Mouse (Mus musculus): ENCODE measurements at regions not wholly inside any gene's neighbourhood (a gene's known extent, or its start where the extent isn't known, plus 50 kb on each side); places are given as distances from the start of the nearest gene placed in this dataset.

DNA sequence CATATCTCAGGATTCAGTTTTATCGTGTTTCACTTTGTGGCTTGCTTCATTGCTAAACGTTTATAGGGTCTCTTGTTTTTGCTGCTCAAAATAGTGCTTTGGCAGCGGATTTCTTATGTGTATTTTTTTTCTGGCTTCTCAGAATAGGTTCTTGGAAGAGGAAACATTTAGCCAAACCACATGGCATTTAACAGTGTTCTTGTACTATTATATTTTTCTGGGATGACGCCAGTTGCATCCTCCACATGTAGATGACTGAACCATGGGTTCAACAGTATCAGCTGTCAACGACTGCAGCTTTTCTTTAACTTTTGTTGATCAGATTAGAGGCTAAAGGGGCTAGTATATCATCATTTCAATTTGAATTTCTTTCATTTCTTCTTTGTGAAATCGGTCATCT, 472.3 kb upstream of the Btbd3 start:
- no peak overlapping the region for H3K9ac ChIP-seq (replicated peaks; ENCODE audit: low read depth, low read length)
- no peaks in the 10 kb centered on the region for H3K4me1 ChIP-seq (ENCODE audit: control insufficient read depth, insufficient read depth, low read length)
- H3K27me3 ChIP-seq (ENCODE audit: control insufficient read depth, insufficient read depth, low read length) = no peaks in the 10 kb centered on the region
- WGBS = 82% methylated on average over 6 of the region's 6 CpGs
- no peaks in the 10 kb centered on the region for H3K36me3 ChIP-seq (ENCODE audit: control insufficient read depth, insufficient read depth, low read length)
- H3K4me3 ChIP-seq (ENCODE audit: low read depth, low read length) = no peak overlapping the region
- no peak for ATAC-seq (ENCODE audit: insufficient number of reproducible peaks, insufficient read depth, low FRiP score, low read depth)
- no peak overlapping the region for H3K4me2 ChIP-seq (replicated peaks; ENCODE audit: low read depth, low read length)
- no peak overlapping the region for H3K27ac ChIP-seq (ENCODE audit: low read length)
- H3K9me3 ChIP-seq (ENCODE audit: control insufficient read depth, low read depth, low read length) = no peaks in the 10 kb centered on the region

DNA sequence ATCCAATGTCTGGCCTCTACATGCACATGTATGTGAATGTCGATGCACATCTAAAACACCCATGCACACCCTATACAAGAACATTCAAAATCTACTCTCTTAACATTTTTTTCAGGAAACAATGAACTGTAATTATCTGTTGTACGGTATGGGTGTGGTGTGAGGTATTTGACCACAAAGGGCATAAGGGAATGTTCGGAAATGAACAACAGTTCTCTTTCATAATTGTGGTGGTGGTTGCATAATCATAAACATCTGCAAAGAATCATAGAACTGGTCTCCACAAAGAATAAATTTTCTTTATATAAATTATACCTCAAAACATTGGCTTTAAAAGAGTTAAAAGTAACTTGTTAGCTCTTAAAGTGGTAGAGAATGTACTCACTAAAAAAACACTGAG, 478.9 kb upstream of the Btbd3 start:
- ATAC-seq (ENCODE audit: insufficient number of reproducible peaks, insufficient read depth, low FRiP score, low read depth) = no peak
- no peak overlapping the region for H3K27ac ChIP-seq (ENCODE audit: low read length)
- 88% methylated on average over 3 of the region's 3 CpGs for WGBS

DNA sequence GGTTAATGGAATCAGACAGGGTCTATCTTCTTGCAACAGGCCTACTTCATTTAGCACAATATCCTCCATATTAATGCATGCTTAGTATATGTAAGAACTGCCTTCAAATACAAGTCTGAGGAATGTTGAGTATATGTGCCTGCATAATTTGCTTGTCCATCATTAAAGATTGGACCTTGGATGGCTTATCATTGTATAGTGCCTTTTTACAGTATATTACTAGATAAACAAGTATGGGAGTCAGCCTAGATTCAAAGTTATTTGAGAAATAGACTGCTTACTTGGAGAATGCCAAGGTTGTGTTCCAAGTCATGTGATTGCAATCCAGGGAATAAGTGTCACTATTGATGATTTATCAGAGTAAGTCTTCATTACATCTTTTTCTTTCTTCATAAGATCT, 491.6 kb upstream of the Btbd3 start:
- H3K27me3 ChIP-seq (ENCODE audit: control insufficient read depth, insufficient read depth, low read length) = no peaks in the 10 kb centered on the region
- H3K27ac ChIP-seq (ENCODE audit: low read length) = no peak overlapping the region
- H3K4me3 ChIP-seq (ENCODE audit: low read depth, low read length) = no peak overlapping the region
- no peaks in the 10 kb centered on the region for H3K36me3 ChIP-seq (ENCODE audit: control insufficient read depth, insufficient read depth, low read length)
- H3K9me3 ChIP-seq (ENCODE audit: control insufficient read depth, low read depth, low read length) = no peaks in the 10 kb centered on the region
- H3K4me1 ChIP-seq (ENCODE audit: control insufficient read depth, insufficient read depth, low read length) = no peaks in the 10 kb centered on the region
- no peak overlapping the region for H3K4me2 ChIP-seq (replicated peaks; ENCODE audit: low read depth, low read length)
- H3K9ac ChIP-seq (replicated peaks; ENCODE audit: low read depth, low read length) = no peak overlapping the region
- no peak for ATAC-seq (ENCODE audit: insufficient number of reproducible peaks, insufficient read depth, low FRiP score, low read depth)

More for the DNA sequence above, 478.9 kb upstream of the Btbd3 start:
- Histone ChIP-seq H3K36me3 (ENCODE audit: control insufficient read depth, insufficient read depth, low read length) (no peaks in the 10 kb centered on the region), H3K9me3 (ENCODE audit: control insufficient read depth, low read depth, low read length) (no peaks in the 10 kb centered on the region), H3K4me2 (replicated peaks; ENCODE audit: low read depth, low read length) (no peak overlapping the region), H3K4me1 (ENCODE audit: control insufficient read depth, insufficient read depth, low read length) (no peaks in the 10 kb centered on the region), H3K9ac (replicated peaks; ENCODE audit: low read depth, low read length) (no peak overlapping the region), H3K27me3 (ENCODE audit: control insufficient read depth, insufficient read depth, low read length) (no peaks in the 10 kb centered on the region), H3K4me3 (ENCODE audit: low read depth, low read length) (no peak overlapping the region)

DNA sequence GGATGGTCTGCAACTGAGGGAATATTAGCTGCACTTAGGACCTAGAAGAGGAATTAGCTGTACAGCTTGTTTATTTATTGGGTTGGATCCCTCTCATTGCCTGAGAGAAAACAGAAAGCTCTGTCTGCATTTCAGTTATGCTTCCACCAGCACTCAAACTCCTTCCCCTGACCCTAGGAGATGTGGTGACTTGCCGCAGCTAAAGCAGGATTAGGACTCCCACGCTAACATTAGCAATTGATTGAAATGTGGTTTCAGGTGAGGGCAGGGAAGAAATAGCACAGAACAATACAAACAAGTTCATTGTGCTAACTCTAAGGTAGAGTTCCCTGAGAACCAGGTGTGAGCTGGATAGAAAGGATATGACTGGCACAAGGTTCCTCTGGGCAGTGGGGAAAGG, 496.9 kb upstream of the Btbd3 start:
- Histone ChIP-seq H3K9me3 (ENCODE audit: control insufficient read depth, low read depth, low read length) (no peaks in the 10 kb centered on the region), H3K27me3 (ENCODE audit: control insufficient read depth, insufficient read depth, low read length) (no peaks in the 10 kb centered on the region), H3K27ac (ENCODE audit: low read length) (no peak overlapping the region), H3K36me3 (ENCODE audit: control insufficient read depth, insufficient read depth, low read length) (no peaks in the 10 kb centered on the region), H3K4me3 (ENCODE audit: low read depth, low read length) (no peak overlapping the region), H3K9ac (replicated peaks; ENCODE audit: low read depth, low read length) (no peak overlapping the region), H3K4me1 (ENCODE audit: control insufficient read depth, insufficient read depth, low read length) (peaks cover 12% of the 10 kb centered on the region; the same call in 1 of the 2 replicates), H3K4me2 (replicated peaks; ENCODE audit: low read depth, low read length) (no peak overlapping the region)
- ATAC-seq (ENCODE audit: insufficient number of reproducible peaks, insufficient read depth, low FRiP score, low read depth) = no peak
- WGBS = 68% methylated on average over 2 of the region's 2 CpGs

DNA sequence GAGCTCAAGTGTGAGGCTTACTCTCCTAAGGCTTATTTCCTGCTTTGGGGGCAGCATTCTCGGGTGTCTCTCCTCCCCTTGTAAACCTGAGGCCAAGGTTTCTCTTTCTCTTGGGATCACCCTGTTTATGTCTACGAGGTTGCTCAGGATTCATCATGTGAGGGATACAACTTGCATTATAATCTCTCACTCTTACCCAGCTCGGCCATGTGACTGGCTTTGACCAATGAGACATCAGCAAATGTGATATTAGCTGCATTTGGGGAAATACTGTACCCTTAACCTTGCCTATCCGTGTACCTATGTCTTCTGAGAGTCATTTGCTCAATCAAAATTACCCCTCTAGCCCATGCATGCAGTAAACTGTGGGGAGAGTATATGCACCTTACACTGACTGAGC, 498.0 kb upstream of the Btbd3 start:
- 71% methylated on average over 4 of the region's 4 CpGs for WGBS
- Histone ChIP-seq H3K4me2 (replicated peaks; ENCODE audit: low read depth, low read length) (no peak overlapping the region), H3K36me3 (ENCODE audit: control insufficient read depth, insufficient read depth, low read length) (no peaks in the 10 kb centered on the region), H3K4me1 (ENCODE audit: control insufficient read depth, insufficient read depth, low read length) (peaks cover 12% of the 10 kb centered on the region; the same call in 1 of the 2 replicates), H3K4me3 (ENCODE audit: low read depth, low read length) (no peak overlapping the region), H3K9me3 (ENCODE audit: control insufficient read depth, low read depth, low read length) (no peaks in the 10 kb centered on the region), H3K27me3 (ENCODE audit: control insufficient read depth, insufficient read depth, low read length) (no peaks in the 10 kb centered on the region), H3K9ac (replicated peaks; ENCODE audit: low read depth, low read length) (no peak overlapping the region), H3K27ac (ENCODE audit: low read length) (no peak overlapping the region)
- no peak for ATAC-seq (ENCODE audit: insufficient number of reproducible peaks, insufficient read depth, low FRiP score, low read depth)

DNA sequence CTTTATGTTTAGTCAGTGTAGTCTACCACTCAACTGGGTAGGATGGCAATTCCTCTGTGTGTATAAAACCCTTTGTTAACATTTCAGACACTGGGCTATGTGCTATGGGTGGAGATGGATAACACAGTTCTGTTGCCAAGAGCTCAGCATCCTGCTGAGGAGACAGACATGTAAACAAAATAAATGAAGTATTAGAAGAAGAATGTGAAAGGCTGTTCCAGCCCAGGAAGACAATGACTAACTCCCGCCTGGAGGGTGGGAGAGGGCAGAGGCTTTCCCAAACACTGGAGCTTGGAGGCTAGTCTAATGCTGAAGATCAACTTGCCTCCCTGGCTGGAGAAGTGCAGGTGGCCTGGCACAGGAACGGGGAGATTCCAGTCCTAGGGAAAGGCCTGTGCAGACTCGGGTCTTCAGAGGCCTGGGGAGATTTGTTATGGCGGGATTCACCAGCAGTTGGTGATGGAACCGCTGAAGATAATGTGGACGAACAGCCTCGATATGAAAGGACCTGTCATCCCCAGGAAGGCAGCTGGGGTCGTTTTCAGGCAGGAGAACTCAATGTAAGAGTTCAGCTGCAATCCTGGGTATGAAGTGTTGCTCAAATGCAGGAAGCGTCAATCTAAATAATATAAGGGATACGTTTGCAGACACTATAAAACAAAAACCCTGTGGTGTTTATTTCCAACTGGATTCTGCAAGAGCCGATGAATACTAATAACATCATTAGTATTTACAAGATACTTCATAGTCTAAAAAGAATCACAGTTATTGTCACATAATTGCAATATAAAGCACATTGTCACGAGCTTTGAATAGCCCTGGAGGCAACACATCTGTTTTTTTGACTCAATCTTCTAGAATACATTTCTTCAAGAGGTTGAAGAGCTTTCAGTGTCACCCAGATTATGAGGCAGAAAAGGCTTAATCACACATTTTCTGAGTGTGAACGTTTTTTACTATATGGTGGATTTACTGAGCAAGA, 498.8 kb upstream of the Btbd3 start:
- Histone ChIP-seq H3K27me3 (ENCODE audit: control insufficient read depth, insufficient read depth, low read length) (no peaks in the 10 kb centered on the region), H3K4me1 (ENCODE audit: control insufficient read depth, insufficient read depth, low read length) (peaks cover 12% of the 10 kb centered on the region; the same call in 1 of the 2 replicates), H3K4me3 (ENCODE audit: low read depth, low read length) (no peak overlapping the region), H3K9me3 (ENCODE audit: control insufficient read depth, low read depth, low read length) (no peaks in the 10 kb centered on the region), H3K4me2 (replicated peaks; ENCODE audit: low read depth, low read length) (no peak overlapping the region), H3K9ac (replicated peaks; ENCODE audit: low read depth, low read length) (no peak overlapping the region), H3K36me3 (ENCODE audit: control insufficient read depth, insufficient read depth, low read length) (no peaks in the 10 kb centered on the region), H3K27ac (ENCODE audit: low read length) (no peak overlapping the region)
- 38% methylated on average over 13 of the region's 13 CpGs for WGBS
- ATAC-seq (ENCODE audit: insufficient number of reproducible peaks, insufficient read depth, low FRiP score, low read depth) = peak; percentile 49; the same call in 1 of the 2 replicates

DNA sequence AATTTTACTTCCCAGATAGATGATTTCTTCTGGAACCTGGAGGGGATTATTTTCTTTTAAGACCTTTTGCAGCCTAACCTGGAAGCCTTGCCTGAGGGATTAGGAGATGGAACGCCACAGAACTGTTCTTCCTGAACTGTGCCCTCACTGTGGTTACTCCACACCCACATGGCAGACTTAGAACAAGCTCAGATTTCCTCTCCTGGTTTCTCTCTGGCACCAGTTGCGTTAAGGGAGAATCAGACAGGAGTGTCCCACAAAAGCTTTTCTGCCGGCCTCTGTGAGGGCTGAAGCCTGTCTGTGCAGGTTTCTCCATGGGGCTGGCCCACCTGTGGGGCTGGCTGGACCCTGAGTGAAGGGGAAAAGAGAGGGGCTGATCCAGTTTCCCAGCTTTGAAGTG, 500.1 kb upstream of the Btbd3 start:
- Histone ChIP-seq H3K9ac (replicated peaks; ENCODE audit: low read depth, low read length) (0 out of 2 replicates have a peak overlapping the region, but pooled peaks have one; percentile 10), H3K4me1 (ENCODE audit: control insufficient read depth, insufficient read depth, low read length) (peaks cover 12% of the 10 kb centered on the region; the same call in 1 of the 2 replicates), H3K4me2 (replicated peaks; ENCODE audit: low read depth, low read length) (no peak overlapping the region), H3K9me3 (ENCODE audit: control insufficient read depth, low read depth, low read length) (no peaks in the 10 kb centered on the region), H3K27me3 (ENCODE audit: control insufficient read depth, insufficient read depth, low read length) (no peaks in the 10 kb centered on the region), H3K4me3 (ENCODE audit: low read depth, low read length) (no peak overlapping the region), H3K27ac (ENCODE audit: low read length) (no peak overlapping the region), H3K36me3 (ENCODE audit: control insufficient read depth, insufficient read depth, low read length) (no peaks in the 10 kb centered on the region)
- WGBS = 13% methylated on average over 3 of the region's 3 CpGs
- no peak for ATAC-seq (ENCODE audit: insufficient number of reproducible peaks, insufficient read depth, low FRiP score, low read depth)

DNA sequence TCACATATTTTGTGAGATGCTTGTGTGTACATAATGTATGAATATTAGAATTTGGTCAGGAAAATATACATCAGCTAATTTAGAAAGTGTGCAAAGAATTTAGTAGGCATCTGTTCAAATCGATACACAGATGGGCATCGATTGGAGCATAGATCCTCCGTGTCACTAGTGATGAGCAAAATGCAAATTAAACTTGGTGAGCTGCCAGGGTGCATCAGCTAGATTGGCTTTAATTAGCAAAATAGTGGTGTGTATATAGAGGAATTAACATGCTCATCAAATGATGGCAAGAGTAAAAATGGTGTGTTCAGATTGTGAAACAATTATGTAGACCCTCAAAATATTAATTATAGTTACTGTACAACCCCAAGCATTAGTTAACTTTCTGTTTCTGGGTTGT, 501.9 kb upstream of the Btbd3 start:
- no peak overlapping the region for H3K4me3 ChIP-seq (ENCODE audit: low read depth, low read length)
- H3K27ac ChIP-seq (ENCODE audit: low read length) = no peak overlapping the region
- ATAC-seq (ENCODE audit: insufficient number of reproducible peaks, insufficient read depth, low FRiP score, low read depth) = no peak
- no peaks in the 10 kb centered on the region for H3K27me3 ChIP-seq (ENCODE audit: control insufficient read depth, insufficient read depth, low read length)
- peaks cover 12% of the 10 kb centered on the region; the same call in 1 of the 2 replicates for H3K4me1 ChIP-seq (ENCODE audit: control insufficient read depth, insufficient read depth, low read length)
- no peaks in the 10 kb centered on the region for H3K9me3 ChIP-seq (ENCODE audit: control insufficient read depth, low read depth, low read length)
- H3K36me3 ChIP-seq (ENCODE audit: control insufficient read depth, insufficient read depth, low read length) = no peaks in the 10 kb centered on the region
- H3K4me2 ChIP-seq (replicated peaks; ENCODE audit: low read depth, low read length) = no peak overlapping the region
- 91% methylated on average over 3 of the region's 3 CpGs for WGBS
- H3K9ac ChIP-seq (replicated peaks; ENCODE audit: low read depth, low read length) = no peak overlapping the region
